Mouse (Mus musculus) ES-Bruce4 (cell line): ENCODE measurements around the gene Nfkbiz. TPM values are rescaled to one million over a fixed set of nuclear protein-coding genes. Genes with fewer than 3 reads are reported as not detected.

Source experiments
- H3K27ac ChIP-seq: 2 replicates; pipeline ENCODE4 v1.5.1; 2012; ENCODE audit warnings: low read length, inconsistent platforms; ENCODE audit not compliant: insufficient read depth
- H3K27me3 ChIP-seq: 2 replicates; pipeline ENCODE4 v1.6.1; 2012; ENCODE audit warnings: mild to moderate bottlenecking, low read length, inconsistent platforms; ENCODE audit not compliant: control insufficient read depth, poor library complexity, insufficient read depth, severe bottlenecking
- H3K36me3 ChIP-seq: 2 replicates; pipeline ENCODE4 v1.6.1; 2012; ENCODE audit warnings: inconsistent platforms, mild to moderate bottlenecking, low read length, moderate library complexity; ENCODE audit not compliant: control insufficient read depth, poor library complexity, insufficient read depth, severe bottlenecking
- H3K4me1 ChIP-seq: one replicate; pipeline ENCODE4 v1.8.1; 2011; ENCODE audit warnings: low read length; ENCODE audit not compliant: control insufficient read depth, insufficient read depth
- H3K4me3 ChIP-seq: 2 replicates; pipeline ENCODE4 v1.5.1; 2011; ENCODE audit warnings: low read depth, mild to moderate bottlenecking, low read length
- H3K9ac ChIP-seq: 2 replicates; pipeline ENCODE4 v1.6.1; 2012; ENCODE audit warnings: low read depth, mild to moderate bottlenecking, inconsistent platforms; ENCODE audit not compliant: poor library complexity, severe bottlenecking
- H3K9me3 ChIP-seq: replicated peaks from 2 replicates; pipeline ENCODE4 v1.6.1; 2012; ENCODE audit warnings: mild to moderate bottlenecking, low read length, inconsistent platforms; ENCODE audit not compliant: control insufficient read depth, poor library complexity, insufficient read depth, severe bottlenecking
- CTCF ChIP-seq: IDR thresholded peaks from one replicate; pipeline ENCODE4 v1.8.1; 2011; ENCODE audit warnings: low read depth, low read length
- EP300 ChIP-seq: IDR thresholded peaks from 2 replicates; pipeline ENCODE4 v1.6.1; 2011; ENCODE audit warnings: low read depth, low read length; ENCODE audit not compliant: insufficient read depth
- POLR2A ChIP-seq: IDR thresholded peaks from one replicate; pipeline ENCODE4 v1.8.1; 2011; ENCODE audit warnings: low read length; ENCODE audit not compliant: insufficient read depth
- polyA plus RNA-seq: library from polyadenylated mRNA; stranded (reverse); fragments of >200 nt; gene quantifications from 2 replicates; pipeline ENCODE4 v1.2.4, GENCODE M21; 2011; ENCODE audit warnings: low read depth; ENCODE audit not compliant: missing spikeins, insufficient read depth, insufficient read length

The Nfkbiz gene
- polyA plus RNA-seq, 1 experiment = 6.0 TPM

DNA sequence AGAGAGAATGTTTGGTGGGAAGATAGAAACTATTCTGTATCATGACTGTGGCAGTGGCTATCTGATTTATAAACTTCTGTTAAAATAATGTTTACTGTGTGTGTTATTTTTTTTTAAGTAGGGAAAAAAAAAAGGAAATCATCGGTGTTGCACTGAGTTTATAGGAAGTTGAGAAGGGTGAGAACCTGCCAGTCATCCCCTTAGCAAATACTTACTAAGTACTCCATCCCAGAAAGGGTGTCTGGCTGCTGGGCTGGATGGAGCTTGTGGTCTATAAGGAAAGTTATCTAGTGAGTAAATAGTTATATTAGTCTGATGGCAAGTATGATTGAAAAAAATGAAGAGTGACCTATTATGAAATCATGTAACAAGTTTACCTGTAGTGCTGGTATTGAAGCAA lies 37.1 kb downstream of the Nfkbiz start:
- no peaks in the 10 kb centered on the region for H3K4me1 ChIP-seq
- H3K27me3 ChIP-seq = no peaks in the 10 kb centered on the region
- H3K9me3 ChIP-seq = no peaks in the 10 kb centered on the region
- H3K36me3 ChIP-seq = no peaks in the 10 kb centered on the region
- TF ChIP-seq CTCF = no peak
- no peak for TF ChIP-seq EP300
- no peak for TF ChIP-seq POLR2A
- H3K4me3 ChIP-seq = no peak overlapping the region
- H3K9ac ChIP-seq = no peak overlapping the region
- H3K27ac ChIP-seq = no peak overlapping the region

DNA sequence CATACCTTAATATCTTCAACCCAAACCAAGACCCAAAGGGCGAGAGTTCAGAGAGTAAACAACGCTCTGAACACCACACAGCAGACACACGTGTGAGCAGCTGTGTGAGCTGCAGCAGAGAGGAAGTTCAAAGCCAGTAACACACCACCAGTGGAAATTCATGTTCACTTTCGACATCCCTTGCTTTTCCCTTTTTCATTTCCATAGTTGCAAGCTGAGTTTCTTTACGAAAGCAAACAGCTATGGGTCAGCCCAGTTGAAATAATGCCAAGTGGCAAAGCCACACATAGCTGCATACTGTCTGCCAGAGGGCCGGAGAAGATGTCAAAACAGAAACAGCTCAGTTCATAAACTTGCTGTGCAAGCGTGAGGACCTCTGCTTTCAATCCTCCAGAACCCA lies 39.9 kb downstream of the Nfkbiz start:
- H3K27me3 ChIP-seq = no peaks in the 10 kb centered on the region
- H3K9ac ChIP-seq = no peak overlapping the region
- no peak overlapping the region for H3K4me3 ChIP-seq
- no peak for TF ChIP-seq CTCF
- TF ChIP-seq EP300 = no peak
- TF ChIP-seq POLR2A = no peak
- H3K36me3 ChIP-seq = no peaks in the 10 kb centered on the region
- no peak overlapping the region for H3K27ac ChIP-seq
- H3K9me3 ChIP-seq = no peaks in the 10 kb centered on the region
- no peaks in the 10 kb centered on the region for H3K4me1 ChIP-seq

DNA sequence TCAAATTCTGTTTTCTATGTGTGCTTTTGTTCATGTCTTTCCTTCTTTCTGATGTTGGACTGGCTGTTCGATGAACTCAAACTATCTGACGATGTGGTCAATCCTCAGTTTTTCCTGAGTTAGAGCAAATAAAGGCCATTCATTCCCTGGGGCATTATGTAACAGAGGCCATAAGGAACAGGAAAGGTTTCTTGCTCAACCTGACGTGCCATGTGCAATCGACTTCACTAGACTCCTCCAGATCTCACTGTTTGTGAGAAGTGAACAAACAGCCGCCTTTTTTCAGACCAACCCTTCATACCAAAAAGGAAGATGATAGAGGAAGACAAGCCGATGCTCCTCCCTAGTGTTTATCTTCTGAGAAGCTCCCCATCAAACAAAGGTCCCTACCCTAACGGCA lies 48.4 kb downstream of the Nfkbiz start:
- no peaks in the 10 kb centered on the region for H3K4me1 ChIP-seq
- no peak for TF ChIP-seq EP300
- TF ChIP-seq POLR2A = no peak
- TF ChIP-seq CTCF = no peak
- no peak overlapping the region for H3K4me3 ChIP-seq
- H3K9ac ChIP-seq = no peak overlapping the region
- peaks cover 13% of the 10 kb centered on the region for H3K9me3 ChIP-seq
- no peaks in the 10 kb centered on the region for H3K27me3 ChIP-seq
- no peak overlapping the region for H3K27ac ChIP-seq
- no peaks in the 10 kb centered on the region for H3K36me3 ChIP-seq

DNA sequence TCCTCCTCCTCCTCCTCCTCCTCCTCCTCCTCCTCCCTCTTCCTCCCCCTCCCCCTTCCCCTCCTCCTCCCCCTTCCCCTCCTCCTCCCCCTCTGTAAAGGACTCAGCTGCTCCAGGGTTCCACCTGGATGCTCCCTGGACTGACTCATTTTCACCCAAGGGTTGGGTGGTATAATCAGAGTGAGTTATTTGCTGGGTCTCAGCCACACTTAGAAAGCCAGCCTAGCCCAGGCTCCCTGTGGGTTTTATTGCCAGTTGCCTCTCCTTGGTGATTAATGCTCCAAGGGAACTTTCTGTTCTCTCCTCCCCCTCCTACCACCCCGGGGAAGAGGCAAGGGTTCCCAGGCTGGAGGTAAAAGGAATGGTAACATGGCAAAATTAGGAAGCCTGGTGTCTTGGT lies 49.4 kb downstream of the Nfkbiz start:
- Histone ChIP-seq H3K4me1 (no peaks in the 10 kb centered on the region), H3K4me3 (no peak overlapping the region), H3K9me3 (peaks cover 13% of the 10 kb centered on the region), H3K36me3 (no peaks in the 10 kb centered on the region), H3K27me3 (no peaks in the 10 kb centered on the region), H3K27ac (no peak overlapping the region), H3K9ac (no peak overlapping the region)
- TF ChIP-seq POLR2A (no peak), CTCF (no peak), EP300 (no peak)

DNA sequence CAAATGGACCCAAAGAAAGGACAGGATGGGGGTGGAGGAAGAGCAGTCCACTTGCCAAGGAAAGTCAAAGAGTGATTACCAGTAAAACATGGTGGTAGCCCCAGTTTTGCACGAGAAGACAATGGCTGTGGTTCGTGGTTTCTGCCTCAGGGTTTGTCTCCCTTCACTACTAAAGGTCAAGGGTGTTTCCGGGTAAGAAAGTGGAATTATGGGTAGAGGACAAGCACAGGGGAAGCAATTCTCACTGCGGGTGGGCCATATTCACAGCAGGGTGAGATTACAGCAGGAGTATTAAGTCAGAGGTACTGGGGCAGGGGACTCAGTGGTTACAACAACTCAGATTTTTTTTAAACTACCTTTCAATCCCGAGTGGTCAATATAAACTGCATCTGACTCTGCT lies 50.0 kb downstream of the Nfkbiz start:
- Histone ChIP-seq H3K4me1 (no peaks in the 10 kb centered on the region), H3K4me3 (no peak overlapping the region), H3K36me3 (no peaks in the 10 kb centered on the region), H3K9ac (no peak overlapping the region), H3K9me3 (peaks cover 13% of the 10 kb centered on the region), H3K27me3 (no peaks in the 10 kb centered on the region), H3K27ac (no peak overlapping the region)
- no peak for TF ChIP-seq CTCF
- no peak for TF ChIP-seq EP300
- TF ChIP-seq POLR2A = no peak

DNA sequence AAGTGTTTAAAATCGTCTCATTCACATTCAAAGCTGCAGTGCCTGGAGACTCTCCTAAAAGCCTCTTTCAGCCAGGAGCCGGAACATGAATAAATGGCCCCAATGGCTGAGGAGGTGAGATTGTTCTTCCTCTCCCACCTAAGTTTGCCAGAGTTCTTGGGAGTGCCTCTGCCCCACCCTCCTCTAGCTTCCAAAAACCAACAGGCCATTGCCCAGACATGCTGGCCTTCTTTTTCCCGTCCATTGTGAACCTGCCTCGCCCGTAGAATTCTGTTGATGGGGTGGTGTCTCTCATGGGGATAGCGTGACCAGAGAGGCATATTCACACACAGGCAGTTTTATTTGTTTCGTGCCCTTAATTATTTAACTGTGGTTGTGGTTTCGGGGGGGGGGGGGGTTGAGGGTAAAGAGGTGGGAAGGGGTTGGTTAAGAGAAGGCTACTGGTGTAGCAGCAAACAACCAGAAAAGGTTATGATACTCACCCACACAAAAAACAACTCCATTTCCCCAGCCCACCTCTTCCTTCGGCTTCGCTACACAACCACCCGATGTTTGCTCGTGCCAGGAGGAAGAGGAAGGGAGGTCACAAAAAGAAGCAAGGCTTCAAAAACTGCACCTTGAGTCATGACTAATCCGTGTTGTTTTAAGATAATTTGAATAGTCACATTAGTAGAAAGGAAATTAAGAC lies 51.2 kb downstream of the Nfkbiz start:
- Histone ChIP-seq H3K4me1 (no peaks in the 10 kb centered on the region), H3K4me3 (no peak overlapping the region), H3K36me3 (no peaks in the 10 kb centered on the region), H3K9me3 (peaks cover 13% of the 10 kb centered on the region), H3K27me3 (no peaks in the 10 kb centered on the region), H3K9ac (no peak overlapping the region), H3K27ac (0 out of 2 replicates have a peak overlapping the region, but pooled peaks have one; percentile 1)
- TF ChIP-seq EP300 (0 out of 2 replicates have a peak, but pooled peaks have one; percentile 54), CTCF (no peak), POLR2A (no peak)
